Mouse (Mus musculus) lung, embryonic 16.5 days (tissue): Measurements from ENCODE around the gene Ccr7. TPM values are rescaled to one million over a fixed set of nuclear protein-coding genes. Genes with fewer than 3 reads are reported as not detected.

Source experiments
- ATAC-seq: fragments of 200-750 bp; cut with Nextera tagmentation; 2 replicates; pipeline ENCODE4 v1.8.0; 2017; ENCODE audit warnings: low read depth, mild to moderate bottlenecking, moderate library complexity
- H3K27ac ChIP-seq: fragments of 300-500 bp; sonication (generic); 2 replicates; pipeline ENCODE4 v1.5.1; 2014; ENCODE audit warnings: mild to moderate bottlenecking, control low read depth, low read length
- H3K27me3 ChIP-seq: fragments of 300-500 bp; sonication (generic); 2 replicates; pipeline ENCODE4 v1.6.1; 2014; ENCODE audit warnings: low read depth, low read length, mixed read lengths; ENCODE audit not compliant: control insufficient read depth, insufficient read depth
- H3K36me3 ChIP-seq: fragments of 300-500 bp; sonication (generic); 2 replicates; pipeline ENCODE4 v1.6.1; 2014; ENCODE audit warnings: low read length; ENCODE audit not compliant: control insufficient read depth, insufficient read depth
- H3K4me1 ChIP-seq: fragments of 300-500 bp; sonication (generic); replicated peaks from 2 replicates; pipeline ENCODE4 v1.6.1; 2014; ENCODE audit warnings: low read length, mixed read lengths; ENCODE audit not compliant: control insufficient read depth, insufficient read depth
- H3K4me2 ChIP-seq: fragments of 300-500 bp; sonication (generic); 2 replicates; pipeline ENCODE4 v1.6.1; 2014; ENCODE audit warnings: low read depth, low read length, control low read depth
- H3K4me3 ChIP-seq: fragments of 300-500 bp; sonication (generic); 2 replicates; pipeline ENCODE4 v1.5.1; 2014; ENCODE audit warnings: mild to moderate bottlenecking, low read length, control low read depth
- H3K9ac ChIP-seq: fragments of 300-500 bp; sonication (generic); 2 replicates; pipeline ENCODE4 v1.6.1; 2014; ENCODE audit warnings: low read length, control low read depth
- H3K9me3 ChIP-seq: fragments of 300-500 bp; sonication (generic); 2 replicates; pipeline ENCODE4 v1.6.1; 2016; ENCODE audit warnings: low read length; ENCODE audit not compliant: control insufficient read depth
- WGBS: fragments of 180-500 bp; shearing (Covaris S2); extraction: QIAGEN DNeasy Blood & Tissue Kit; methylation state at CpG from one replicate; pipeline ENCODE4 v1.1.7; 2014; 5-methylcytosine and 5-hydroxymethylcytosine counted together
- polyA plus RNA-seq: library from polyadenylated mRNA; unstranded; fragments of >200 nt; fragmentation: Nextera tagmentation; extraction: Ambion mirVana; gene quantifications from 2 replicates; pipeline ENCODE4 v1.2.1, GENCODE M21; 2015

Ccr7 gene
- polyA plus RNA-seq, 1 experiment from 2014 or later, result 0.18 TPM

DNA sequence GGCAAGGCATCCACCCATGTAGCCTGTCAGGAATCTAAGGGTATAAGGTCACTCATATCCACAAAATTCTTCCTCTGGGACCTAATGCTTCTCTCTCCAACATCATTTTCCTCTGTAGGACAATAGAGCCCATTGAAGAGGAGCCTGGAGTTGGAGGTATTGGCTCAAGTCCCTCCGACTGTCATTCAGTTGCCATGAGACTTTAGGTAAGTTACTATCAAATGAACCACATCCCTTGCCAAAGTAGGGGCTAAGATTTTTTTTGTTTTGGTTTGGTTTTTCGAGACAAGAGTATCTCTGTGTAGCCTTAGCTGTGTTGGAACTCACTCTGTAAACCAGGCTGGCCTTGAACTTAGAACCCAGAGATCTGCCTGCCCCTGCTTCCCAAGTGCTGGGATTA, 16.6 kb upstream of the Ccr7 start:
- Histone ChIP-seq H3K36me3 (no peaks in the 10 kb centered on the region), H3K4me1 (no peaks in the 10 kb centered on the region), H3K9ac (no peak overlapping the region), H3K4me3 (no peak overlapping the region), H3K9me3 (no peaks in the 10 kb centered on the region), H3K27me3 (no peaks in the 10 kb centered on the region), H3K4me2 (no peak overlapping the region), H3K27ac (no peak overlapping the region)
- WGBS, result 74% methylated on average over 2 of the region's 2 CpGs
- ATAC-seq, result no peak

- WGBS, result 61% methylated on average over 12 of the region's 12 CpGs
- H3K9ac ChIP-seq, result no peak overlapping the region
- no peaks in the 10 kb centered on the region for H3K9me3 ChIP-seq
- no peaks in the 10 kb centered on the region for H3K36me3 ChIP-seq
- H3K4me1 ChIP-seq, result no peaks in the 10 kb centered on the region
- no peak overlapping the region for H3K4me2 ChIP-seq
- no peak for ATAC-seq
- no peak overlapping the region for H3K27ac ChIP-seq
- no peaks in the 10 kb centered on the region for H3K27me3 ChIP-seq
- no peak overlapping the region for H3K4me3 ChIP-seq
Observed at GRCm38 (mm10) chr11:99170547-99171267, 15.8 kb upstream of the Ccr7 start.

GRCm38 (mm10) chr11:99170005-99170404, 15.1 kb upstream of the Ccr7 start:
- no peaks in the 10 kb centered on the region for H3K4me1 ChIP-seq
- ATAC-seq, result no peak
- no peak overlapping the region for H3K27ac ChIP-seq
- no peaks in the 10 kb centered on the region for H3K9me3 ChIP-seq
- no peaks in the 10 kb centered on the region for H3K27me3 ChIP-seq
- WGBS, result 88% methylated on average over 6 of the region's 6 CpGs
- H3K9ac ChIP-seq, result no peak overlapping the region
- no peak overlapping the region for H3K4me2 ChIP-seq
- H3K36me3 ChIP-seq, result no peaks in the 10 kb centered on the region
- H3K4me3 ChIP-seq, result no peak overlapping the region

- WGBS, result 84% methylated on average over 2 of the region's 2 CpGs
- no peaks in the 10 kb centered on the region for H3K9me3 ChIP-seq
- H3K9ac ChIP-seq, result no peak overlapping the region
- no peaks in the 10 kb centered on the region for H3K27me3 ChIP-seq
- H3K4me2 ChIP-seq, result no peak overlapping the region
- no peaks in the 10 kb centered on the region for H3K36me3 ChIP-seq
- H3K4me3 ChIP-seq, result no peak overlapping the region
- H3K27ac ChIP-seq, result no peak overlapping the region
- ATAC-seq, result no peak
- H3K4me1 ChIP-seq, result no peaks in the 10 kb centered on the region
Observed at GRCm38 (mm10) chr11:99169438-99169837, 14.6 kb upstream of the Ccr7 start.

GRCm38 (mm10) chr11:99168030-99168474, 13.2 kb upstream of the Ccr7 start:
- no peak for ATAC-seq

GRCm38 (mm10) chr11:99167576-99167975, 12.7 kb upstream of the Ccr7 start:
- Histone ChIP-seq H3K4me3 (no peak overlapping the region), H3K9me3 (no peaks in the 10 kb centered on the region), H3K27me3 (no peaks in the 10 kb centered on the region), H3K27ac (no peak overlapping the region), H3K4me2 (no peak overlapping the region), H3K36me3 (no peaks in the 10 kb centered on the region), H3K9ac (no peak overlapping the region), H3K4me1 (no peaks in the 10 kb centered on the region; the same call in 1 of the 2 replicates)
- 81% methylated on average over 7 of the region's 7 CpGs for WGBS
- ATAC-seq, result no peak

More at GRCm38 (mm10) chr11:99168030-99168474, 13.2 kb upstream of the Ccr7 start:
- H3K36me3 ChIP-seq, result no peaks in the 10 kb centered on the region
- 52% methylated on average over 12 of the region's 12 CpGs for WGBS
- H3K4me1 ChIP-seq, result no peaks in the 10 kb centered on the region
- H3K4me3 ChIP-seq, result no peak overlapping the region
- no peaks in the 10 kb centered on the region for H3K9me3 ChIP-seq
- no peaks in the 10 kb centered on the region for H3K27me3 ChIP-seq
- no peak overlapping the region for H3K4me2 ChIP-seq
- H3K27ac ChIP-seq, result no peak overlapping the region
- no peak overlapping the region for H3K9ac ChIP-seq

DNA sequence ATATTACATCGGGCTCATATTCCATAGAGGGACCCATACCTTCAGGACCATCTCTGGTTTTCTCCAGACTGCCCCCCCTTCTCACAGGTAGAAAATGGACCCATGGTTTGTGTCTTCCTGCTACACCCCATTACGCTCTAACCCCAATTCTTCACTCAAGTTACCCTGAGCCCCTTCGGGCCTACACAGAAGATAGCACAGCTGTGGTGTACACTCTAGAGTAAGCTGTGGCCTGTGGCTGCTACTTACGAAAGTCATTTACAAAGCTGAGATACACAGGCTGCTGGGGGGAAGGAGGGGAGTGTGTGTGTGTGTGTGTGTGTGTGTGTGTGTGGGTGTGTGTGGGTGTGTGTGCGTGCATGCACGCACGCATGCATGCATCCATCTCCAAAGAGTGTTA, 11.4 kb upstream of the Ccr7 start:
- WGBS, result 89% methylated on average over 7 of the region's 7 CpGs
- no peak overlapping the region for H3K4me2 ChIP-seq
- no peaks in the 10 kb centered on the region for H3K36me3 ChIP-seq
- no peaks in the 10 kb centered on the region; the same call in 1 of the 2 replicates for H3K4me1 ChIP-seq
- H3K4me3 ChIP-seq, result no peak overlapping the region
- H3K27me3 ChIP-seq, result no peaks in the 10 kb centered on the region
- no peaks in the 10 kb centered on the region for H3K9me3 ChIP-seq
- H3K9ac ChIP-seq, result no peak overlapping the region
- no peak overlapping the region for H3K27ac ChIP-seq
- ATAC-seq, result no peak

- no peak overlapping the region for H3K27ac ChIP-seq
- no peak for ATAC-seq
- no peaks in the 10 kb centered on the region for H3K36me3 ChIP-seq
- H3K4me1 ChIP-seq, result no peaks in the 10 kb centered on the region; the same call in 1 of the 2 replicates
- no peak overlapping the region for H3K4me2 ChIP-seq
- H3K27me3 ChIP-seq, result no peaks in the 10 kb centered on the region
- H3K9me3 ChIP-seq, result no peaks in the 10 kb centered on the region
- no peak overlapping the region for H3K4me3 ChIP-seq
- WGBS, result 51% methylated on average over 11 of the region's 11 CpGs
- no peak overlapping the region for H3K9ac ChIP-seq
Observed at GRCm38 (mm10) chr11:99165031-99165752, 10.3 kb upstream of the Ccr7 start.

GRCm38 (mm10) chr11:99162972-99163686, 8.3 kb upstream of the Ccr7 start:
- peak; percentile 49; the same call in 1 of the 2 replicates for ATAC-seq
- Histone ChIP-seq H3K4me1 (no peaks in the 10 kb centered on the region; the same call in 1 of the 2 replicates), H3K36me3 (no peaks in the 10 kb centered on the region), H3K9ac (no peak overlapping the region), H3K27ac (no peak overlapping the region), H3K4me3 (no peak overlapping the region), H3K27me3 (no peaks in the 10 kb centered on the region), H3K4me2 (no peak overlapping the region), H3K9me3 (no peaks in the 10 kb centered on the region)
- WGBS, result 60% methylated on average over 10 of the region's 10 CpGs
